Mouse (Mus musculus): Measurements from ENCODE around the gene Sgpp1.

Gene Sgpp1

DNA sequence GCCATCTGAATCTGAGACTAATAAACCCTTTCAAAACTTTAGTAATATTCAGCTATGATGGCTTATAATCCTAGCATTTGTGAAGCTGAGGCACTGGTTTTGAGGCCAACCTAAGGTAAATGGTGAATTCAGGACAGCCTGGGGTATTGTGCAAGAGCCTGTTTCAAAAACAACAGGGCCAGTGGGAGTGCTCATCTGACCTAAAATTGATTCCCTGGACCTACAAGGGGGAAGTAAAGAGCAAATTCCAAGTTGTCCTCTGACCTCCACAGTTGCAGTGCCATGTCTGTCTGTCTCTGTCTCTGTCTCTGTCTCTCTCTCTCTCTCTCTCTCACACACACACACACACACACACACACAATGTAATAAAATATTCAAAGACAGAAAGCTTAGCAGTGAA, 68.6 kb downstream of the Sgpp1 start:
- in situ Hi-C loops (cut with MboI; ENCODE audit: low pct_unique_long_range_greater_than_20kb in 1 of 2, low sequenced_read_pairs in 2 of 2, unreplicated experiment in 1 of 2) = no loop called here

GRCm38 (mm10) chr12:75664516-75664810, 71.1 kb downstream of the Sgpp1 start:
- in situ Hi-C loops (cut with MboI; ENCODE audit: low pct_unique_long_range_greater_than_20kb in 1 of 2, low sequenced_read_pairs in 2 of 2, unreplicated experiment in 1 of 2) = no loop called here

Data from mouse embryonic stem cell (cell line).